Mouse (Mus musculus): ENCODE data around the gene Grm5. TPM values are rescaled to one million over a fixed set of nuclear protein-coding genes. Genes with fewer than 3 reads are reported as not detected.

Gene Grm5
- polyA plus RNA-seq, 1 experiment = not detected

DNA sequence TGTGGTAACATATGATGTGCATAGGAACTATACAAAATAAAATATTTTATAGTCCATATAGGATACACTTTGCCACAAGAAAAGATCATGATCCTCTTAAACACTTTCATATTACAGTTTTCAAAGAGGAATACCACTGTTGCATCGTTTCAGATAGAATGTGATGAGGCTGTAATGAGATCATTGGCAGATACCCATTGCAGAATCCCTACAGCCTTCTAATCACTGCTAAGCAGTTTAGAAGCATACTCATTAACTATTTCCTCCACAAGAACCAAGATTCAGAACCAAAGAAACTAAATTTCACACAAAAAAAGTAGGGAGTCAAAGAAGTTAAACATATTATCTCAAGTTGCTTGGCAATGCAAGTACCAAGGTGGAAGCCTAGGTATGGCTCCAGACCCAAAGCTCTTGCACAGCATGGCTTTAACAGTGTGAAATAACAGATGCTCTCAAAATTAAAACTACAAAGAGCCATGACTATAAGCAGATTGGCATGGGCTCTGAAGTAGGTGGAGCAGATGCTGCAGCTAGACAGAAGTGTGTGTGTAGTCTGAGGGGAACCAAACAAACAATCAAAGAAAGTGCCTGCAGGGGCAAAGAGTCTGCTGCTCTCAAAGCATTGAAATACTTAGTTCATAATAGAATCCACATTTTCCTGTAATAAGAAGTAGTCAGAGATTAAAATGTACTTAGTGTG, 575.7 kb downstream of the Grm5 start:
- TF ChIP-seq CTCF (IDR thresholded peaks at IDR 0.05; ENCODE audit: extremely low read depth, insufficient read length, insufficient replicate concordance, low read depth, low read length) = no peak
- TF ChIP-seq POLR2A (IDR thresholded peaks at IDR 0.05; ENCODE audit: low read depth, low read length) = no peak
- Histone ChIP-seq H3K27ac (ENCODE audit: insufficient read depth, low read depth, low read length) (no peak overlapping the region), H3K4me1 (ENCODE audit: control insufficient read depth, insufficient read depth, insufficient read length, low read length) (no peaks in the 10 kb centered on the region), H3K4me3 (ENCODE audit: low read depth, low read length) (no peak overlapping the region), H3K27me3 (ENCODE audit: control insufficient read depth, insufficient read depth, low read length) (no peaks in the 10 kb centered on the region), H3K36me3 (ENCODE audit: control insufficient read depth, insufficient read depth, low read length) (no peaks in the 10 kb centered on the region)
- WGBS = 68% methylated on average over 1 of the region's 1 CpGs

DNA sequence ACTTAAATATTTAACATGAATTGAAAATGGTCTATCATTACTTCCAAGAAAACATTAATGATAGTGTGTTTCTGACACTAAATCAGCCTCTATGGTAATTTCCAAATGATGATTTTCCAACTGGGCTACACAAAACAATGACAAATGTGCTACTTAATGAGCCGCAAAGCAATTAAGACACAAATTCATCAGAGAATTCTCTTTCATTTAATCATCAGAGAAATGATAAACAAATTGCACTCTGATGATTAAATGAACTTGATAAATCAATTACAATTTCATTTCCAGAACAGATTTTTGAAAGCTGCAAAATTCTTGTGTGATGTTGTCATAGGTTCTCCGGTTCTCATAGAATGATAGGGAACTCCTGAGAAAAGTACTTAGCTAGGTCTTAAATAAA, 577.6 kb downstream of the Grm5 start:
- no peaks in the 10 kb centered on the region for H3K4me1 ChIP-seq (ENCODE audit: control insufficient read depth, insufficient read depth, insufficient read length, low read length)
- 88% methylated on average over 2 of the region's 2 CpGs for WGBS
- no peaks in the 10 kb centered on the region for H3K36me3 ChIP-seq (ENCODE audit: control insufficient read depth, insufficient read depth, low read length)
- TF ChIP-seq POLR2A (IDR thresholded peaks at IDR 0.05; ENCODE audit: low read depth, low read length) = no peak
- no peak for TF ChIP-seq CTCF (IDR thresholded peaks at IDR 0.05; ENCODE audit: extremely low read depth, insufficient read length, insufficient replicate concordance, low read depth, low read length)
- H3K27me3 ChIP-seq (ENCODE audit: control insufficient read depth, insufficient read depth, low read length) = no peaks in the 10 kb centered on the region
- H3K4me3 ChIP-seq (ENCODE audit: low read depth, low read length) = no peak overlapping the region
- H3K27ac ChIP-seq (ENCODE audit: insufficient read depth, low read depth, low read length) = no peak overlapping the region

Other genes with a start within 250 kb of the Grm5 start
- not detected in 2 replicates for gene Tyr, start 90.7 kb upstream of the Grm5 start, polyA plus RNA-seq (2012; rRNA removed)